Mouse (Mus musculus): ENCODE measurements around the gene Gm8251. TPM values are rescaled to one million over a fixed set of nuclear protein-coding genes. Genes with fewer than 3 reads are reported as not detected.
"Not testable (repeated sequence)": the region's sequence is repeated elsewhere in the genome, so short reads cannot be mapped to it uniquely, and the experiment has no call there.

Gm8251 gene
- total RNA-seq (2021) = not detected
- long read RNA-seq, experiment 1 = 0 reads
- long read RNA-seq, experiment 2 = 0 reads

DNA sequence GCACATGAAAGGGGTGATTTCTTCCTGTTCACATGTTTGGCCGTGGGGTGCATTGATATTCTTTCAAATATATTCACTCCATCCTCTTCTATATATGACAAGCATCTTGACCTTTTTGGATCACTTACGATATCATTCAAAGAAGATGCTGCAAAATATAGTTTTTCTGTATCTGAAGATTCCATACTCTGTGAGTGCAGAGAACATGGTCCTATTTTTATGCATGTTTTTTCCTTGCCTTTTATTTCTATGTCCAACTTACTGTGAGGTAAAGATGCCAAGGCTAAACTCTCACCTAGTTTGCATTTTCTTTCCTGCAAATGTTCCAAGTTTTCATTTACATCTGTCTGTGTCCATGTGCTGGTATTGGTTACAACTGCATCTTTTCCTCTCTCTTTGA, at the start of gene Gm8251:
Gene Gm8251 (minus strand): TSS at position 101 of the 400 bp plus-strand sequence.
- no peak for DNase-seq (ENCODE audit: low spot score in 2 of 2)

DNA sequence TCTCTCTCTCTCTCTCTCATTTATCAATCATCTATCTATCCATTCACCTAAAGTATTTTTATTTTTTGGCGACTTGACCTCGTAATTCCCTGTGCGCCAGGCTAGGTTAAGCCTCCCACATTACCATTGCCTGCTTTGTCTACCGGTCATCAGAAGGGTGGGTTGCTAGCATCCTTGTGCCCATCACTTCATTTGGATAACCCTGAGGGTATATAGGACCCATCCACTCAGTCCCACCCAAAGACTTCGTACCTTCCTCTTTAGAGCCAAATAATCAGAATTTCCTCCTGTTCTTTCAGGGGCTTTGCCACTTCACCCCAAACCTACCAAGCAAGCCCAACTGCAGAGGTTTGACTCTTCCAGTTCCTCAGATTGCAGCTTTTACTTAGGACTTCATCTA, 41.2 kb upstream of the Gm8251 start:
- DNase-seq (ENCODE audit: low spot score in 2 of 2) = no peak

GRCm38 (mm10) chr1:44102259-44102717, 40.6 kb upstream of the Gm8251 start, which contains the start of gene Tex30:
Tex30 (minus strand) TSS chr1:44102441.
- peak; percentile 89 to 95 for DNase-seq (ENCODE audit: low spot score in 2 of 2)

- peak; percentile 22 for DNase-seq (ENCODE audit: low spot score in 2 of 2)
Measured at GRCm38 (mm10) chr1:44101448-44102225, 39.9 kb upstream of the Gm8251 start.

DNA sequence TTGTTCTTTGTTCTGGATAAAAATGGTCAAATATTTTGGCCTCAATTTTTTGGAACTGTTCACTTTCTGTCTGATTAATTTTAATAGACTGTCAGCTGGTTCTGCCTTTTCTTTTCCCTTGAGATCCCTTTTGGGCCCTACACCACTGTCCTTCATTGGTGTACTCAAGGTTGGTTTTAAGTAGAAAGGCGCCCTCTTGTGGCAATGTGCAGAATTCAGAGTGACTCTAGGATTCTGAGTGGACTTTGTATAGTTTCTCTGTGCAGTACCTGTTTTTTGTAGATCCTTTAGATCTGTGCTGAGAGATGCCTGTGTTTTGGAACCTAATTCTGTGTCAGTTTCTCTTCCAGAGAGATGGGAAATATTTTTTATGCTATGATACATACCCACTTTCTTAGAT, 2.9 kb upstream of the Gm8251 start:
- DNase-seq (ENCODE audit: low spot score in 2 of 2) = peak; percentile 37 to 62

- no peak for DNase-seq (ENCODE audit: low spot score in 2 of 2)
Measured at GRCm38 (mm10) chr1:44063439-44063838, 1.7 kb upstream of the Gm8251 start.

GRCm38 (mm10) chr1:44057805-44058204, 3.9 kb downstream of the Gm8251 start:
- DNase-seq (ENCODE audit: low spot score in 2 of 2) = no peak

DNA sequence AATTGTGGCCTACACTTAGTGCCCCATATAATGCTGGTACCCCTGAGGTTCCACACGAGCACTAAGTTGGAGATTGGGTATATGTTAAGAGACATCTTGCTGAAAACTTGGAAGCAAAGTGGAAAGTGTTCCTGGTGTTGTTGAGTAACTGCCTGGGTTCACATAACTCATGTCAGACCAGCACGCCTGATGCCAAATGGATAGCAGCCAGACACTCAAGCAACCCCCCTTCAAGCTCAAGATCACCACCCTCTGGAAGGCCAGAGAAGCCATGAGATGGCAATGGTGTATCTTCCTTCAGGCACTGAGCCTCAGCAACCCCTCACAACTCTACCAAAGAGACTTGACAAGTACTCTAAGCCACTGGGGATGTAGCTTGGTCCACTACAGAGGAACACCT, 15.2 kb downstream of the Gm8251 start:
- DNase-seq (ENCODE audit: low spot score in 2 of 2) = no peak

DNA sequence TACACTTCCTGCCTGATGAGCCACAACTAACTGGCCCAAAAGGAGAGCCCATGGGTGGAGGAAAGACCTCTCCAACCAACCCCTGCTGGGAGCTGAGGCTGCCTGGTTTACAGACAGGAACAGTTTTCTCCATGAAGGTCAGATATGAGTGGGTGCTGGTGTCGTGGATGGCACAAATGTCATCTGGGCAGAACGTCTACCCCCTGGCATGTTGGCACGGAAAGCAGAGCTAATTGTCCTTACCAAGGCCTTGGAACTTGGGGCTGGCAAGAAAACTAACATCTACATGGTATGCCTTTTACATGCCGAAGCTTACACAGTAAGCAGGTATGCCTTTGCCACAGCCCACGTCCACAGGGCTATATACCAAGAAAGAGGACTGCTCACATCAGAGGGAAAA, 16.0 kb downstream of the Gm8251 start:
- DNase-seq (ENCODE audit: low spot score in 2 of 2) = not testable (repeated sequence)

GRCm38 (mm10) chr1:44042555-44042915, 19.2 kb downstream of the Gm8251 start:
- no peak for DNase-seq (ENCODE audit: low spot score in 2 of 2)

- peak; percentile 22 to 67 for DNase-seq (ENCODE audit: low spot score in 2 of 2)
Measured at GRCm38 (mm10) chr1:44041797-44042554, 19.8 kb downstream of the Gm8251 start.

DNA sequence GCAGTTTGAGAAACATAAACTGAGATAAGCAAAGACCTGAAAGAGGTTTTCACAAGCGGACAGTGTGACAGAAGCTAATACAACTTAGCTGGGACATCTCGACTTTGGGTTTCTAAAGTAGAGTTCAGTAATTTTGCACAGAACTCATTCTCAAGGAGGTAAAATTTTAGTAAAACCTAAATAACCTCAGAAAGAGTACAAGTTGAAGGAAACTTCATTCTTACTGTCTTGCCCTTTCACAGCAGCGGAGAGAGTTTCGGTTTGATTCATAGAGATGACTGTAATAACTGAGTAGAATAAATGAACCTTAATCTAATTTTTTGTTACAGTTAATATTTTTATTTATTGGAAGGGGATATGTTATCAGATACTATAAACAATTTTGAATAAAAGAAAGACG, 28.8 kb downstream of the Gm8251 start:
- DNase-seq (ENCODE audit: low spot score in 2 of 2) = no peak

DNA sequence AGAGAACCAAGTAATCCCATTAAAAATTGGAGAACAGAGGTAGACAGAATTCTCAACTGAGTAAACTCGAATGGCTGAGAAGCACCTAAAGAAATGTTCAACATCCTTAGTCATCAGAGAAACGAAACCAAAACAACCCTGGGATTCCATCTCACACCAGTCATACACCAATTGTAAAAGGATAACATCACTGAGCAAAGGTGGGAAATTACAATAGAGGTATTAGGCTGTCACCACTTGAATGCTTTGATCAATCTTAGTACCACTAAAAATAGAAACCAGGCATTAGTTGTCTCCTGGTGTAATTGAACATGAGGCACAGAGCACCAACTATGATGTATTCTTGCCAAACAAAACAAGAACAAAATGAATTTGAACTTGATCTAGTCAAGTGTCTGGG, 29.5 kb downstream of the Gm8251 start:
- DNase-seq (ENCODE audit: low spot score in 2 of 2) = no peak

GRCm38 (mm10) chr1:44027651-44028050, 34.1 kb downstream of the Gm8251 start:
- DNase-seq (ENCODE audit: low spot score in 2 of 2) = no peak

GRCm38 (mm10) chr1:44022656-44023055, 39.1 kb downstream of the Gm8251 start:
- no peak for DNase-seq (ENCODE audit: low spot score in 2 of 2)

DNA sequence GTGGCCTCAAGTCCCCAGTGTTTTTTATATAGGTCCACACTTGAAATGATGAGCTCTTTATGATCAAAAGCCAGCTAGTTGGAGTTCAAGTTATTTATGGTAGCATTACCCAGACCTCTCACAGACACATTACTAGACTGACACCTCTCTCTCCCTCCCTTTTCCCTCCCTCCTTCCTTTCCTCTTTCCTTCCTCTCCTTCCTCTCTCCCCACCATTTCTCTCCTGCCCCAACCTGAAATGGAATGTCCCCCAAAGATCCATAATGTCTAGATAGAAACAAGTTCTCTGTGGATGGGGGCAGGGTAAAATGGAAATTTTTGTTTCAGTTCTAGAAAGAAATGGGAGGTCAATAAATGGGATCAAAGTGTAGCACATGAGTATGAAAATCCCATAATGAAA, 41.8 kb downstream of the Gm8251 start, which contains the start of gene Mettl21c:
Gene Mettl21c (minus strand): TSS at position 101 of the 400 bp plus-strand sequence.
- DNase-seq (ENCODE audit: low spot score in 2 of 2) = no peak

DNA sequence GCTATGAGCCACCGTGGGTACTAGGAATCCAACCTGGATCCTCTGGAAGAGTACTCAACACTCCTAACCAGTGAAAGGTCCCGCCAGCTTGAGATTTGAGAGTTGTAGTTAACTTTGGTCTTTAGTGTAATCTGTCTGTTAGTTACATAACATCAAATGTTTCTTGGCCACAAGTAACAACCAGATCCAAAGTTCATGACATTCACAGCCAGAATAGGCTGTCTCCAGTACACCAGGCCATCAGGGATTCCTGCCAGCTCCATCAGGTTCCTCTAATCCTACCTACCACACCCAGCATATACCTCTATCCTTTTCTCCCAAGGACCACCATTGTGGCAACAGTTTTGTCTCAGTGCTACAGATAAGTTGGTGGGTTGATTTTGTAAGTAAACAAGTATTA, 46.2 kb downstream of the Gm8251 start:
- DNase-seq (ENCODE audit: low spot score in 2 of 2) = no peak

Other genes starting within 250 kb of the Gm8251 start
- 10 to 100 TPM; 32.5 to 35.3 TPM for gene Uxs1, start 234.1 kb downstream of the Gm8251 start, total RNA-seq (2021)
- gene Tpp2, start 128.3 kb downstream of the Gm8251 start, total RNA-seq (2021) = 10 to 100 TPM; 53.0 to 56.8 TPM
- gene Mettl21c, start 41.9 kb downstream of the Gm8251 start, total RNA-seq (2021) = not detected
- gene Tex30, start 40.5 kb upstream of the Gm8251 start, total RNA-seq (2021) = 1 to 10 TPM; 6.2 to 8.2 TPM
- 10 to 100 TPM; 11.1 to 11.4 TPM for gene Kdelc1, start 56.9 kb upstream of the Gm8251 start, total RNA-seq (2021)
- 10 to 100 TPM; 38.4 to 41.8 TPM for gene Bivm, start 57.0 kb upstream of the Gm8251 start, total RNA-seq (2021)
- gene Ercc5, start 85.8 kb upstream of the Gm8251 start, total RNA-seq (2021) = 10 to 100 TPM; 18.4 to 22.5 TPM
- not detected for gene Mettl21e, start 157.0 kb upstream of the Gm8251 start, total RNA-seq (2021)

Measured in layer of hippocampus, postnatal 14 days (tissue).